Mouse (Mus musculus) hindbrain, embryonic 14.5 days (tissue): ENCODE data around the gene Slc35e4. TPM values are rescaled to one million over a fixed set of nuclear protein-coding genes. Genes with fewer than 3 reads are reported as not detected.
A peak's percentile ranks its signal among the peaks of the same experiment; 100 is the strongest.

Experiments
- ATAC-seq: fragments of 200-750 bp; cut with Nextera tagmentation; 2 replicates; pipeline ENCODE4 v1.8.0; 2017; ENCODE audit warnings: moderate number of reproducible peaks, mild to moderate bottlenecking, moderate TSS enrichment, moderate library complexity; ENCODE audit not compliant: low FRiP score
- DNase-seq: peaks from one replicate; pipeline ENCODE4 v3.0.0-alpha.2; 2015; ENCODE audit warnings: low spot score
- H3K27ac ChIP-seq: fragments of 300-500 bp; sonication (generic); 2 replicates; pipeline ENCODE4 v1.5.1; 2014; ENCODE audit warnings: mild to moderate bottlenecking, moderate library complexity
- H3K27me3 ChIP-seq: fragments of 300-500 bp; sonication (generic); 2 replicates; pipeline ENCODE4 v1.6.1; 2014; ENCODE audit warnings: mild to moderate bottlenecking, low read length, mixed read lengths; ENCODE audit not compliant: control insufficient read depth, insufficient read depth
- H3K36me3 ChIP-seq: fragments of 300-500 bp; sonication (generic); replicated peaks from 2 replicates; pipeline ENCODE4 v1.6.1; 2014; ENCODE audit not compliant: control insufficient read depth, insufficient read depth
- H3K4me1 ChIP-seq: fragments of 300-500 bp; sonication (generic); replicated peaks from 2 replicates; pipeline ENCODE4 v1.6.1; 2014; ENCODE audit warnings: antibody characterized with exemption, low read length, mixed read lengths; ENCODE audit not compliant: control insufficient read depth, insufficient read depth
- H3K4me2 ChIP-seq: fragments of 300-500 bp; sonication (generic); replicated peaks from 2 replicates; pipeline ENCODE4 v1.6.1; 2014; ENCODE audit warnings: mild to moderate bottlenecking, moderate library complexity
- H3K4me3 ChIP-seq: fragments of 300-500 bp; sonication (generic); replicated peaks from 2 replicates; pipeline ENCODE4 v1.5.1; 2014; ENCODE audit warnings: mild to moderate bottlenecking, low read length
- H3K9ac ChIP-seq: fragments of 300-500 bp; sonication (generic); 2 replicates; pipeline ENCODE4 v1.6.1; 2014
- H3K9me3 ChIP-seq: fragments of 300-500 bp; sonication (generic); 2 replicates; pipeline ENCODE4 v1.6.1; 2016; ENCODE audit warnings: low read length; ENCODE audit not compliant: control insufficient read depth
- WGBS: fragments of 180-500 bp; shearing (Covaris S2); extraction: QIAGEN DNeasy Blood & Tissue Kit; methylation state at CpG from one replicate; pipeline ENCODE4 v1.1.7; 2014; 5-methylcytosine and 5-hydroxymethylcytosine counted together
- polyA plus RNA-seq: library from polyadenylated mRNA; unstranded; fragments of >200 nt; fragmentation: Nextera tagmentation; extraction: Ambion mirVana; gene quantifications from 2 replicates; pipeline ENCODE4 v1.2.1, GENCODE M21; 2014

Slc35e4 gene
- polyA plus RNA-seq, 1 experiment from 2014 or later = 11.2 TPM

DNA sequence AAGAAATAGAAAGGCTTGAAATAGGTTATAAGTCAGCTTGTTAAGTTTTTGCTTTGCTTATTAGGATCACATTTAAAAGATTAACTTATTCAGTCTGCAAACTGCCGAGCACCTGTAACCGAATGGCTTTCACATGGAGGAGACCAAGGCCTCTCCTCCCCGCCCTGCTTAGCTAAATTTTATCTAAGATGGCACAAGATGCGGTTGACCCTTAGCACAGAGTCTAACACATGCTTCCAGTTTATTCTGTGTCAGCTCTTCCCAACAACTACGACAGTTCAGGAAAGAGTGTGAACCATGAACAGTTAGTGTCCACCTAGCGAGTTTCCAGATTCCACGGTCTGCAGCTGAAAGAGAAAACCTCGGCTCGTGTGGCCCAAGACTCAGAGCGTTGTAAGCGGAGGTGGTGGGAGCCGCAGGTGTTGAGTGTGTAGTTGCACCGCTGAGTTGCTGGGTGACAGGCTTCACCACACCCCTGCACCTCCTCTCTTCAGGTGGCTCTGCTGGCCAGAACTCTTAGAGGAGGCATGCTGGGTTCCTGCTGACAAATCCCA is 22.9 kb upstream of the Slc35e4 start:
- Histone ChIP-seq H3K4me3 (no peak overlapping the region), H3K9me3 (no peaks in the 10 kb centered on the region), H3K4me1 (no peaks in the 10 kb centered on the region), H3K27ac (no peak overlapping the region), H3K9ac (no peak overlapping the region), H3K4me2 (no peak overlapping the region), H3K36me3 (no peaks in the 10 kb centered on the region), H3K27me3 (no peaks in the 10 kb centered on the region)
- no peak for ATAC-seq
- WGBS = 82% methylated on average over 13 of the region's 13 CpGs
- no peak for DNase-seq

DNA sequence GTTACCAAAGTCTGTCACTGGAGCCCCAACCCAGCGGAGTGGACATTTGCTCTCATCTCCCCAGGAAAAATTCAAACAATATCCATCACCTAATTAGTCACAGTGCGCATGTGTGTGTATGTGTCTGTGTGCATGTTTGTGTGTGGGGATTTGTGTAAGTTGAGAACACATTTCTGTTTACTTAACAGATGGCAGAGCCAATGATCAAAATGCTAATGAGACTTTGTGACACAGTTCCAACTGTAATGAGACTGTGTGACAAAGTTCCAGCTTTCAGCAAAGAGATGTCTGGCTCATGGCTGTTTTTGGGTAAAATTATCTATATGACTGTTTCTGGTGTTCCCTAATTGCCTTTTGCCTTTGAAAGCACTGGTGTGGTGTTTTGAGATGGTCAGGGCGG is 21.9 kb upstream of the Slc35e4 start:
- DNase-seq (no peak), ATAC-seq (no peak; the same call in 1 of the 2 replicates)
- no peak overlapping the region for H3K4me2 ChIP-seq
- no peak overlapping the region for H3K27ac ChIP-seq
- no peak overlapping the region for H3K9ac ChIP-seq
- WGBS = 85% methylated on average over 3 of the region's 3 CpGs
- H3K4me1 ChIP-seq = peaks cover 3% of the 10 kb centered on the region; the same call in 1 of the 2 replicates
- no peaks in the 10 kb centered on the region for H3K36me3 ChIP-seq
- no peak overlapping the region for H3K4me3 ChIP-seq
- H3K9me3 ChIP-seq = no peaks in the 10 kb centered on the region
- H3K27me3 ChIP-seq = no peaks in the 10 kb centered on the region

DNA sequence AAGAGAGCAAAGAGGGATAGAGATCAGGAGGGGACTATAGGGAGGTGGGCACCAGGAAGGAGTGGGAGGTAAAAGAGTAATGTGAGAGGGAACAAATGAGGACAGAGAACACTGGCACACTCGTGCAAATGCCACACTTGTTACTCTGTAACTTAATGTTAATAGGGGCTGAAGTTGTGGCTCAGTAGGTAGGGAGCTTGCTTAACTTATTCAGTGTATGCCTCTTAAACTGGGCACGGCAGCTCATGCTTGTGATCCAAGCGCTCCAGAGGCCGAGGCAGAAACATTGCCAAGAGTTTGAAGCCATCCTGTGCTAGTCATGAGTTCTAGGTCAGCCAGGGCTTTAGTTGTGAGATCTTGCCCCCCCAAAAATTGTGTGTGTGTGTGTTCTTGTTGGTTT is 20.7 kb upstream of the Slc35e4 start:
- WGBS = 73% methylated on average over 4 of the region's 4 CpGs

DNA sequence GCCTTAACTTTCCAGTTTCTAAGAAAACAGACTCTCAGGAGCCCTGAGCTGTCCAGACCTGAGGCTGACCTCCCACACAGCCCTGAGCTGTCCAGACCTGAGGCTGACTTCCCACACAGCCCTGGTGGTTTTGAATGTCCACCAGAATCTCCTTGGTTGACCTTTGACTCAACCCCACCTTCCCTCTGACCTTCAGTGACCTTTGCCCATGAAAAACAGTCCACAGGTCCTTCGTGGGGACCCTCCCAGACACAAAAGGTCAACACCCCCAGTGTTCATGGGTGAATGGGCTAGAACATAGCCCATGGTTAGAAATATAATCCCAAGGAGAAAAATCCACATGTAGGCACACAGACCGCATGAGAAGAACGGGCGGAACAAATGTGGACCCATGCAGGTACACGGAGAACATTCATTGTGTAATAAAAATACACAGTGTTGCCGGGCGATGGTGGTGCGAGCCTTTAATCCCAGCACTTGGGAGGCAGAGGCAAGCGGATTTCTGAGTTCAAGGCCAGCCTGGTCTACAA is 19.4 kb upstream of the Slc35e4 start:
- peaks cover 10% of the 10 kb centered on the region; the same call in 1 of the 2 replicates for H3K4me1 ChIP-seq
- 81% methylated on average over 9 of the region's 9 CpGs for WGBS
- H3K9ac ChIP-seq = no peak overlapping the region
- H3K9me3 ChIP-seq = no peaks in the 10 kb centered on the region
- H3K27ac ChIP-seq = no peak overlapping the region
- no peaks in the 10 kb centered on the region for H3K27me3 ChIP-seq
- ATAC-seq = no peak
- no peak for DNase-seq
- H3K36me3 ChIP-seq = no peaks in the 10 kb centered on the region
- no peak overlapping the region for H3K4me2 ChIP-seq
- no peak overlapping the region for H3K4me3 ChIP-seq

More for the DNA sequence above, 20.7 kb upstream of the Slc35e4 start:
- Histone ChIP-seq H3K27ac (no peak overlapping the region), H3K4me2 (no peak overlapping the region), H3K36me3 (no peaks in the 10 kb centered on the region), H3K4me1 (peaks cover 10% of the 10 kb centered on the region; the same call in 1 of the 2 replicates), H3K9me3 (no peaks in the 10 kb centered on the region), H3K4me3 (no peak overlapping the region), H3K27me3 (no peaks in the 10 kb centered on the region), H3K9ac (no peak overlapping the region)
- DNase-seq (no peak), ATAC-seq (no peak)

DNA sequence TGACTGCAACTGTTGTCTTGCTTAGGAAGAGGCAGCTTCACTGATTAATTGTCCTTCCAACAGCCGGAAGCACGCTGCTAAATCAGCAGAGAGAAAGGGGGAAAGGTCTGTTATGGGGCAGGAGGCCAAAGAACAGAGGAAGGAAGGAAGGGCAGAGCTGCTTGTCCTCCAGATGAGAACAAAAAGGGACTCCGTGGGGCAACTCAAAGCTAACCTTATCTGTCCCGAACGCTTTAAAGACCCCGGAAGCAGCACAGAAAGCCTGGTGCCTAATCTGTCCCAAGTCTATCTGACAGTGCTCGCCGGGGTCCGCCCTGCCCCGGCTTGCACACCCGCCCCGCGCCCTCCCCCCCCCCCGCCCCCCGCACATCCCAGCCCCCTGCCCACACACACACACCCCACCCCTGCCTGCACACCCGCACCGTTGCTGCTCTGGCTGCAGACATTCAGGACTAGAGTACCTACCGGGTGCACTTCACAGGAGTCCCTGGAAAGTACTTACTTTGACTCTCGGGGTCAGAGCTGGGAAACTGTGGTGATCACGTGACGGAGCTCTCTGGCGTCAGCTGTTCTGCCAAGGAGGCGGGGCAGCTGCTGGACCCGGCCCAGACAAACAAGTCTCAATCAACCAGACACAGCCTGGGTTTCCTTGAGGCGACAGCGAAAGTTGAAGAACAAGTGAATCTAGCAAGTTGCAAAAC is 17.2 kb upstream of the Slc35e4 start, which contains the start of gene Tcn2:
Gene Tcn2 (minus strand): TSS at position 649 of the 701 bp plus-strand sequence.
- Histone ChIP-seq H3K4me1 (peaks cover 10% of the 10 kb centered on the region; the same call in 1 of the 2 replicates), H3K27ac (no peak within 1 kb of the TSS), H3K36me3 (0 out of 2 replicates have a peak, but pooled peaks cover 5% of the 10 kb centered on the region), H3K9me3 (no peaks in the 10 kb centered on the region), H3K4me2 (peak within 1 kb of the TSS; percentile 73), H3K4me3 (peak within 1 kb of the TSS; percentile 44), H3K27me3 (no peaks in the 10 kb centered on the region), H3K9ac (peak within 1 kb of the TSS; percentile 57)
- ATAC-seq (peak; percentile 79), DNase-seq (peak; percentile 74)
- WGBS = under 1% methylated on average over 21 of the region's 26 CpGs

DNA sequence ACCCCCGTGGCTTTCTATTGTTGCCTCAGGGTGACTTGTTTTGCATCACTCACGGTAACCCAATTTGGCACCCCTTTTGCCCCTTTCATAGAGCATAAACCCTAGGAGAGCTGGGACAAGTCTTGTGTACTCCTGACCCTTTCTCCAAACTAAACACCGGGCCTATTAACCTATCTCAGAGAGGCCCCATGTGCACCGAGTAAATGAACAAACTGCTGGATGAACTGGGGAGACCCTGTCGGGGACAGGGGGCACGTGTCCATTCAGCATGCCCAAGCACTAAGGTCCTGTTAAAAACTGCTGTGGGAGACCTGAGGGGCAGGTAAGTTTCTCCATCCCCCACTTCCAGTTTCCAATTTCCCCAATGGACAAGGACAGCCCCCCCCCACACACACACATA is 16.5 kb upstream of the Slc35e4 start:
- ATAC-seq = no peak
- no peaks in the 10 kb centered on the region for H3K9me3 ChIP-seq
- 22% methylated on average over 6 of the region's 6 CpGs for WGBS
- peak overlapping the region; percentile 73 for H3K4me2 ChIP-seq
- no peak for DNase-seq
- no peaks in the 10 kb centered on the region for H3K27me3 ChIP-seq
- H3K9ac ChIP-seq = peak overlapping the region; percentile 57
- peak overlapping the region; percentile 44 for H3K4me3 ChIP-seq
- no peak overlapping the region for H3K27ac ChIP-seq
- H3K36me3 ChIP-seq = 0 out of 2 replicates have a peak, but pooled peaks cover 9% of the 10 kb centered on the region
- H3K4me1 ChIP-seq = peaks cover 10% of the 10 kb centered on the region; the same call in 1 of the 2 replicates

DNA sequence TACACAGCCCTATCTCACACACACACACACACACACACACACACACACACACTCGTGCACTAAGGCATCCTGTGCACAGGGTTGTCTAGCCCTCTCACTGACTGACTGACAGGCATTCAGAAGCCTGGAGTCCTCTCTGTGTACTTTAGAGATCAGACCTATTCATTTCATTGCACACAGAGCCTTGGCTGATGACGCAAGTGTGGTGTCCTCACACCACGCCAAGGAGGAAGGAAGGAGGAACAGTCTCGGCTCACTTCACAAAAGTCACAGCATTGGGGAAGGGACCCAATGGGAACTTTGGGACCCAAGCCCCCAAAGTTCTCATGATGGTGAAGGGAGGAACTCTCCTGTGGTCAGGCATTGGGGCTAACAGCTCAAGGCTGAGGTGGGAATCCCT is 15.6 kb upstream of the Slc35e4 start:
- no peak overlapping the region for H3K27ac ChIP-seq
- no peaks in the 10 kb centered on the region for H3K27me3 ChIP-seq
- 83% methylated on average over 4 of the region's 4 CpGs for WGBS
- H3K9me3 ChIP-seq = no peaks in the 10 kb centered on the region
- peaks cover 10% of the 10 kb centered on the region; the same call in 1 of the 2 replicates for H3K4me1 ChIP-seq
- H3K36me3 ChIP-seq = peaks cover 11% of the 10 kb centered on the region; the same call in 1 of the 2 replicates
- DNase-seq (no peak), ATAC-seq (no peak)
- H3K4me3 ChIP-seq = no peak overlapping the region
- H3K9ac ChIP-seq = no peak overlapping the region
- H3K4me2 ChIP-seq = no peak overlapping the region

DNA sequence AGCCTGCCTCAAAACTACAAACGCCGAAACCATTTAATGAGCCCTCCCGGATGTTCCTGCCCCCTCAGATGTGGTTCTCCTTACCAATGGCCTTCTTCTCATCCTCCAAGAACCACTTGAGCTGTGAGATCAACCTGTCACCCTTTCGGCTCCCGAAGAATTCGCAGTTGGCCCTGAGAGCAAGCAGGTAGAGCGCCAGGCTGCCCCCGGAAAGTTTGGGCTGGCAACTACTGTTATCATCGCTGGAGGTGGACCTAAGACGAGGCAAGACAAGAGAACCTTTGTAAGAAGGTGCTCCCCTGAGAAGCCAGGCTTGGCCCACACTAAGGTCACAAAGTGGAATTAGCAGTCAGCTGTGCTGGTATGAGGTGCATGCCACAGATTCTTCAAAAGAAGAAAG is 11.5 kb upstream of the Slc35e4 start:
- WGBS = 92% methylated on average over 10 of the region's 10 CpGs
- H3K9me3 ChIP-seq = no peaks in the 10 kb centered on the region
- no peak overlapping the region for H3K9ac ChIP-seq
- H3K4me2 ChIP-seq = no peak overlapping the region
- no peaks in the 10 kb centered on the region for H3K27me3 ChIP-seq
- peaks cover 27% of the 10 kb centered on the region for H3K36me3 ChIP-seq
- ATAC-seq (no peak), DNase-seq (no peak)
- no peak overlapping the region for H3K27ac ChIP-seq
- H3K4me3 ChIP-seq = no peak overlapping the region
- H3K4me1 ChIP-seq = peaks cover 3% of the 10 kb centered on the region; the same call in 1 of the 2 replicates

DNA sequence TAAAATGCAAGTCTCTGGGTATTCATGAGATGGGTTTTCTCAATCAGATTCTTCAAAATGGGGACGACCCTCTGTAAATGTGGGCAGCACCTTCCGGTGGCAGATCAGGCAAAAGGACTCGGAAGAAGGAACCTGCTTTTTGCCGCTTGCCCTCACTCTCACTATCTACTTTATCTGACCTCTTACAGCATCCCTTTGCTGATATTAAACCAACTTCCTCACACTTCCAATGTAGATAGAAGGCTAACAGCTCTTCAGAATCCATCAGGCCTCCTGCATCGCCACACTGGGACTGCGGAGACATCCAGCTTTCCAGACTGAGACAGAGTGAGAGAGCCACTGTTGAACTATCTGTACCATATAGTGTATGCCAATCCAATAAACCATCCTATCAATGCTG is 8.3 kb upstream of the Slc35e4 start:
- Histone ChIP-seq H3K9ac (no peak overlapping the region), H3K9me3 (no peaks in the 10 kb centered on the region), H3K4me3 (no peak overlapping the region), H3K27me3 (no peaks in the 10 kb centered on the region), H3K4me1 (no peaks in the 10 kb centered on the region), H3K27ac (no peak overlapping the region), H3K36me3 (peaks cover 27% of the 10 kb centered on the region), H3K4me2 (no peak overlapping the region)
- DNase-seq = no peak
- no peak for ATAC-seq
- 92% methylated on average over 6 of the region's 6 CpGs for WGBS
